Mouse (Mus musculus) MEL (cell line): ENCODE measurements at regions not wholly inside any gene's neighbourhood (a gene's known extent, or its start where the extent isn't known, plus 50 kb on each side); places are given as distances from the start of the nearest gene placed in this dataset.

ENCODE experiments used
- CTCF ChIP-seq, 3 experiments: IDR thresholded peaks in 2 of 3; conservative IDR thresholded peaks in 1 of 3; 2 replicates each; pipeline ENCODE4 v1.5.1; 2011 to 2012; ENCODE audit warnings: low read length in 3 of 3, low read depth in 2 of 3, mild to moderate bottlenecking in 2 of 3, improper control_type of control experiment in 1 of 3, inconsistent platforms in 1 of 3, mixed read lengths in 1 of 3, moderate library complexity in 1 of 3; ENCODE audit not compliant: control insufficient read depth in 1 of 3, insufficient read depth in 1 of 3, poor library complexity in 1 of 3, severe bottlenecking in 1 of 3
- ETS1 ChIP-seq: IDR thresholded peaks from 2 replicates; pipeline ENCODE4 v1.6.1; 2012; ENCODE audit warnings: low read depth, mild to moderate bottlenecking, inconsistent platforms, low read length, improper control_type of control experiment, moderate library complexity
- GABPA ChIP-seq: IDR thresholded peaks from 2 replicates; pipeline ENCODE4 v1.6.1; 2012; ENCODE audit warnings: low read depth, mild to moderate bottlenecking, inconsistent platforms, low read length, improper control_type of control experiment, moderate library complexity
- GATA1 ChIP-seq: IDR thresholded peaks from 2 replicates; pipeline ENCODE4 v1.6.1; 2011; ENCODE audit warnings: low read depth, low read length, improper control_type of control experiment
- JUND ChIP-seq: IDR thresholded peaks from 2 replicates; pipeline ENCODE4 v1.6.1; 2011; ENCODE audit warnings: low read depth, mild to moderate bottlenecking, improper control_type of control experiment, low read length
- POLR2AphosphoS2 ChIP-seq: IDR thresholded peaks from 2 replicates; pipeline ENCODE4 v1.6.1; 2011; ENCODE audit warnings: low read length, improper control_type of control experiment

- TF ChIP-seq POLR2AphosphoS2: no peak
- TF ChIP-seq JUND: no peak
- no peak for TF ChIP-seq CTCF (IDR thresholded peaks at IDR 0.05 in 2 of 3, conservative IDR thresholded peaks at IDR 0.05 in 1 of 3; ENCODE audit: control insufficient read depth in 1 of 3, insufficient read depth in 1 of 3, low read depth in 2 of 3, low read length in 3 of 3, poor library complexity in 1 of 3, severe bottlenecking in 1 of 3)
- no peak for TF ChIP-seq GABPA
- no peak for TF ChIP-seq GATA1
- TF ChIP-seq ETS1: no peak
Measured at GRCm38 (mm10) chr13:101916876-101917275, 148.9 kb upstream of the Pik3r1 start.
